Mouse (Mus musculus) monocyte, adult 5-6 weeks (primary cell): ENCODE results near the gene Copg1. TPM values are rescaled to one million over a fixed set of nuclear protein-coding genes. Genes with fewer than 3 reads are reported as not detected.
"Not testable (repeated sequence)": the region's sequence is repeated elsewhere in the genome, so short reads cannot be mapped to it uniquely, and the experiment has no call there.

ENCODE experiments used
- ATAC-seq: fragments of 153-309, 156-312 bp; replicated peaks from 2 replicates; pipeline ENCODE4 v1.8.0; 2017; ENCODE audit warnings: mild to moderate bottlenecking; ENCODE audit not compliant: low TSS enrichment, insufficient number of reproducible peaks, severe bottlenecking, poor library complexity, low FRiP score
- total RNA-seq: library from RNA; stranded (forward); fragments of 200-1000, 200-491, 200-594 nt; gene quantifications from 3 replicates; pipeline ENCODE4 v1.2.3, GENCODE M21; 2017

Gene Copg1
- total RNA-seq, 1 experiment from 2014 or later: 71.4 TPM

DNA sequence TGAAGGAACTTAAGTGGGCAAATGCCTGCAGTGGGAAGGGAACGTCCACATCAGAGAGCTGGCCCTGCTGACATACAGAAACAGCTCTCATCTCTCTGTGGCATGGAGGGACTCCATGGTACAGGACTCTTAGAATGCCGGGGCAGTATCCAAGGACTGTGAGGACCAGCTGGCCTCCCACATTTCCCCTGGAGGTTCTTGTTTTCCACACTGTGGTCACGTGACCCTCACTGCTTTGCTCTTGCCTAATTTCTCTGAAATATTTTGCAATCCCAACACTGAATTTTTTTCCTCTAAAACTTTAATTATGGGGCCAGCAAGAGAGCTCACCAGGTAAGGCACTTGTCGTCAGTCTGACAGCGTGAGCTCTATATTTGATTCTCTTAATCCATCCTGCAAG is 47.4 kb downstream of the Copg1 start:
- no peak for ATAC-seq

DNA sequence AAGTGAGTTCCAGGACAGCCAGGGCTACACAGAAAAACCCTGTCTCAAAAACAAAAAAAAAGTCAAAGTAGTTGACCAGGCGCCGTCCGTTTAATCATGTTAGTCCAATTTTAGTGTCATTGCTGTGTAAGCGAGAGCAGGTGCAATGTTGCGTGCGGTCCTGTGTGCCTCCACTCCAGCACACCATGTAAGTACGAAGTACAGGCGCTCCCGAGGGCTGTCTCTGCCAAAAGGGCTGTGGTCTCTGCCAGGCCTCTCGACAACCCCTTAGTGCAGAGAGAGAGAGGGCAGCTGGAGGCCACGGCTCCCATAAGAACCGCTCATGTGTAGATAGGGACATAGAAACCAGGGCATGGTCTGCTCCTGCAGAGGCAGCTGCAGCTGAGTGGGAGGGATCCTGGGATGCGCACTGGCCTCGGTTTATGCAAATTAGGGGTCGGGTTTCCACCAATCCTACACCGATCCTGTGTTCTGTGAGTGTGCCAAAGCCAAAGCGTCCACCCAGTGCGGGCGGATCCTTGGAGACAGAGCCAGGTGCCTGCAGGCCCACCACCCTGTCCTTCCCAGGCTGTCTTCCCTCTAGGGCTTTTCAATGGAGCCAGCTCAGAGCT is 49.7 kb downstream of the Copg1 start:
- no peak for ATAC-seq

DNA sequence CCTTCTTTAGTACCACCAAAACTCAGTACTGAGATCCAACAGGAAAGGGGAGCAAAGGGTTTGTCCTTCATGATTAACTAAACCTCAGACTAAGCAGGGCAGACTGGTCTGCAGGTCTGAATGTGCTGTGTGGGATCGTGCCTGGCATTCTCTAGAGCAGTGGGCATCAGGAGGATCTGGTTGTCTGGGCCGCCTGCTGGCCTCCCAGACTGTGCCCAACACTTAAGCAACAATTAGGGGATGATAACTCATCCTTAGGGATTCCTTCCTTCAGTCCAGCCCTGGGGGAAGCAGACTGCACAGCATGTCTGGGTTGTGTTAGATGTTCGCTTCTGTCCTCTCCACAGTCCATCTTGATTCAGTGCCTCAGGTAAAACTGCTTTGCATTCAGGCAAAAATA is 51.3 kb downstream of the Copg1 start:
- ATAC-seq: no peak

DNA sequence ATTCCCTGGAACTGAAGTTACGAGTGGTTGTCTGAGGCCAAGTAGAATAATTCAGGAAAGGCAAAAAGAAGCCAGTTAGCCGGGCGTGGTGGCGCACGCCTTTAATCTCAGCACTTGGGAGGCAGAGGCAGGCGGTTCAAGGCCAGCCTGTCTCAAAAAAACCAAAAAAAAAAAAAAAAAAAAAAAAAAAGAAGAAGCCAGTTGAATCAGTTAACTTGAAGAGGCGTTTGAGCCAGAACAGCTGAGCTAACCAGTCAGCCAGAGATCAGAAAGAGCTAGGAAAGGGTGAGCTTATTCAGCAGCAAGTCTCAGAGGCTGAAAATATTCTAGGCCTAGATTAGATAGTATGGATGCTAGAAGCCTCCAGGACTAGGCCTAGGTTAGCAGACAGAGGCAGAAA is 54.6 kb downstream of the Copg1 start:
- no peak for ATAC-seq

DNA sequence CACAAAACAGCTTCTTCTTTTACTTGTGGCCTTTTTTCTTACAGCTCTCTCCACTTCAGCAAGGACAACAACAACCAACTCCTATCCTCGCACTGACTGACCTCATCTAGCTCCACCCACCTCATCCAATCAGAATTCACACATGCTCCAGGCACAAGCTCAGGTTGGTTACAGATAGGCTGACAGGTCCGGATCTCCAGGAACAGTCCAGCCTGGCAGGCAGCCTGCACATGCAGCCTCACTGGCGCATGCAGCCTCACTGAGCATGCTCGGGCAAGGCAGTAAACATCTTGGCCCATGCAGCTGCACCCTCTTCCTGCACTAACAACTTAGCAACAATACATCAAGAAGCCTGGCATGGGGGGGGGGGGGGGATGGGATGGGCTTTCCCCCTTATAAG is 74.8 kb downstream of the Copg1 start:
- ATAC-seq: not testable (repeated sequence)

Other genes with a start within 250 kb of the Copg1 start
- 5.2 to 12.7 TPM (median 8.7 TPM) in 3 replicates for gene Aplf, start 215.6 kb upstream of the Copg1 start, total RNA-seq
- gene Efcc1, start 156.9 kb upstream of the Copg1 start, total RNA-seq: not detected in 3 replicates
- gene Gp9, start 109.7 kb upstream of the Copg1 start, total RNA-seq: 1.9 to 42.8 TPM (median 3.1 TPM) in 3 replicates
- gene Rab43, start 75.7 kb upstream of the Copg1 start, total RNA-seq: 33.6 to 48.6 TPM (median 34.7 TPM) in 3 replicates
- gene Gm45140, start 52.0 kb upstream of the Copg1 start, total RNA-seq: 27.5 to 45.6 TPM (median 37.9 TPM) in 3 replicates
- gene Isy1, start 49.0 kb upstream of the Copg1 start, total RNA-seq: 60.7 to 130 TPM (median 83.6 TPM) in 3 replicates
- 887 to 1,002 TPM (median 999 TPM) in 3 replicates for gene Cnbp, start 36.7 kb upstream of the Copg1 start, total RNA-seq
- gene Hmces, start 26.1 kb downstream of the Copg1 start, total RNA-seq: 13.7 to 53.1 TPM (median 36.9 TPM) in 3 replicates
- gene H1fx, start 93.8 kb downstream of the Copg1 start, total RNA-seq: not detected in 3 replicates
- 113 to 127 TPM (median 126 TPM) in 3 replicates for gene Rab7, start 157.5 kb downstream of the Copg1 start, total RNA-seq
- gene Rpn1, start 196.7 kb downstream of the Copg1 start, total RNA-seq: 66.8 to 91.7 TPM (median 77.6 TPM) in 3 replicates